Mouse (Mus musculus) kidney, embryonic 16.5 days (tissue): ENCODE data around the gene Tcp11l2. TPM values are rescaled to one million over a fixed set of nuclear protein-coding genes. Genes with fewer than 3 reads are reported as not detected.

Experiments
- ATAC-seq: fragments of 200-750 bp; cut with Nextera tagmentation; 2 replicates; pipeline ENCODE4 v1.8.0; 2017; ENCODE audit warnings: moderate TSS enrichment; ENCODE audit not compliant: low FRiP score, low TSS enrichment
- H3K27ac ChIP-seq: fragments of 300-500 bp; sonication (generic); 2 replicates; pipeline ENCODE4 v1.5.1; 2014; ENCODE audit warnings: low read length
- H3K27me3 ChIP-seq: fragments of 300-500 bp; sonication (generic); 2 replicates; pipeline ENCODE4 v1.6.1; 2014; ENCODE audit warnings: low read length, control low read depth, mixed read lengths; ENCODE audit not compliant: insufficient read depth
- H3K36me3 ChIP-seq: fragments of 300-500 bp; sonication (generic); 2 replicates; pipeline ENCODE4 v1.6.1; 2014; ENCODE audit warnings: low read length, control low read depth, mixed read lengths; ENCODE audit not compliant: insufficient read depth
- H3K4me1 ChIP-seq: fragments of 300-500 bp; sonication (generic); 2 replicates; pipeline ENCODE4 v1.6.1; 2014; ENCODE audit warnings: low read length, control low read depth, mixed read lengths; ENCODE audit not compliant: insufficient read depth
- H3K4me2 ChIP-seq: fragments of 300-500 bp; sonication (generic); replicated peaks from 2 replicates; pipeline ENCODE4 v1.6.1; 2014; ENCODE audit warnings: low read depth, low read length
- H3K4me3 ChIP-seq: fragments of 300-500 bp; sonication (generic); 2 replicates; pipeline ENCODE4 v1.5.1; 2014; ENCODE audit warnings: mild to moderate bottlenecking, low read length
- H3K9ac ChIP-seq: fragments of 300-500 bp; sonication (generic); replicated peaks from 2 replicates; pipeline ENCODE4 v1.6.1; 2014; ENCODE audit warnings: low read length
- H3K9me3 ChIP-seq: fragments of 300-500 bp; sonication (generic); 2 replicates; pipeline ENCODE4 v1.6.1; 2016; ENCODE audit warnings: low read length, control low read depth
- WGBS: fragments of 180-500 bp; shearing (Covaris S2); extraction: QIAGEN DNeasy Blood & Tissue Kit; methylation state at CpG from one replicate; pipeline ENCODE4 v1.1.7; 2014; 5-methylcytosine and 5-hydroxymethylcytosine counted together
- polyA plus RNA-seq: library from polyadenylated mRNA; unstranded; fragments of >200 nt; fragmentation: Nextera tagmentation; extraction: Ambion mirVana; gene quantifications from 2 replicates; pipeline ENCODE4 v1.2.1, GENCODE M21; 2015

Tcp11l2 gene
- polyA plus RNA-seq, 1 experiment from 2014 or later: 21.2 TPM

DNA sequence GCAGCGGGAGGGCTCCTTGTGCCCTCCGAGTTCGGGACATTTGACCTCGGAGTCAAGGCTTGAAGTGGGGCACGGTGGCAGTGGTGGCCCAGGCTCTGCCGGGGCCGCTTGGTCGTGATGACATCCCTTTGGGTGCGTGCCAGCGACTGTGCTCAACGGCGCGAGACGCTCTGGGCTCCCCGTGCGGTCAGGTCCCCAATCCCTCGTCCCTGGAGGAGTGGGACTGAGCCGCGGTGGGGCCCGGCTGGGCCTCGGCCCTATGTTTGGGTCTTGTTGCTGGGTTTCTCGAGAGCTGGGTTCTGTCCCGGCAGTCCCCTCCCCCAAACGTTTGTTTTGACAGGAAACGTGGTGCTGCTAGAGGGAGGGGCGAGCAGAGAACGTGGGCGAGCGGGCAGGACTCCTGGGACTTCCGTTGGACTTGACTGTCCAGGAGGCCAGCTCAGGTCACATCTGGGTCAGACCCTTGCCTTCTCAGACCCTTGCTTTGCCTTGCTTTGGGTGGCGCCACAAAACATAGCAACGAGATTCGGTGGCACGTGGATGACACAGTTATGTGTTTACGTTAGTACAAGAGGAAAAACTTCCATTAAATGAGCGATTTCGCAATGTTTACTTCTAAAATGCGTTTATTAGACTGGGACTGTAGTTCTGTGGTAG is 773 bp downstream of the Tcp11l2 start:
- H3K9me3 ChIP-seq: no peaks in the 10 kb centered on the region
- no peaks in the 10 kb centered on the region for H3K36me3 ChIP-seq
- H3K4me3 ChIP-seq: peak overlapping the region; percentile 80
- H3K9ac ChIP-seq: peak overlapping the region; percentile 78
- H3K27ac ChIP-seq: peak overlapping the region; percentile 73; the same call in 1 of the 2 replicates
- H3K27me3 ChIP-seq: peaks cover 2% of the 10 kb centered on the region; the same call in 1 of the 2 replicates
- H3K4me2 ChIP-seq: peak overlapping the region; percentile 92
- H3K4me1 ChIP-seq: peaks cover 7% of the 10 kb centered on the region; the same call in 1 of the 2 replicates
- ATAC-seq: peak; percentile 37
- WGBS: 2% methylated on average over 38 of the region's 38 CpGs

GRCm38 (mm10) chr10:84578738-84579137 is 2.3 kb downstream of the Tcp11l2 start:
- Histone ChIP-seq H3K27me3 (peaks cover under 1% of the 10 kb centered on the region; the same call in 1 of the 2 replicates), H3K36me3 (no peaks in the 10 kb centered on the region), H3K4me2 (no peak overlapping the region), H3K27ac (no peak overlapping the region), H3K4me3 (no peak overlapping the region), H3K9me3 (no peaks in the 10 kb centered on the region), H3K9ac (no peak overlapping the region), H3K4me1 (peaks cover 7% of the 10 kb centered on the region; the same call in 1 of the 2 replicates)
- ATAC-seq: no peak
- WGBS: 84% methylated on average over 10 of the region's 10 CpGs

GRCm38 (mm10) chr10:84579527-84579926 is 3.1 kb downstream of the Tcp11l2 start:
- WGBS: 74% methylated on average over 2 of the region's 2 CpGs

DNA sequence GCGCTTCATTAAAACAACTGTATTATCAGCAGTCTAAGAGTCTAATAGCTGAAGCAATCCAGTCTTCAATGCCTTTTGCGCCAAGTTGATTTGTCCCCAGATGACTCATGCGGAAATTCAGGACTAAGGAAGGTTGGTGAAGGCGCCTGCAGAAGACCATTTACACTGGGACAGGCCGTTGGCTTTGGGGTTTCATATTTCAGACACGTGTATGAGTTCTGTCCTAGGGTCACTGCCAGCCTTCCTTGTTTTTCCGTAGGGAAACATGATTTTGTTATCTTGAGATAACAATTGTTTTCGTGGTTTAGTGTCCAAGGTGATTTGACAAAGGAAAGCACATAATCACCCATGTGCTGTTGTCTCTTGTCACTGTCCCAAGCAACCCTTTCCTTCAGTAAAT is 4.8 kb downstream of the Tcp11l2 start:
- no peak overlapping the region for H3K4me3 ChIP-seq
- H3K9ac ChIP-seq: no peak overlapping the region
- no peak for ATAC-seq
- no peak overlapping the region for H3K27ac ChIP-seq
- peaks cover 7% of the 10 kb centered on the region; the same call in 1 of the 2 replicates for H3K4me1 ChIP-seq
- no peak overlapping the region for H3K4me2 ChIP-seq
- no peaks in the 10 kb centered on the region for H3K36me3 ChIP-seq
- no peaks in the 10 kb centered on the region for H3K9me3 ChIP-seq
- H3K27me3 ChIP-seq: no peaks in the 10 kb centered on the region
- 46% methylated on average over 8 of the region's 8 CpGs for WGBS

More at GRCm38 (mm10) chr10:84579527-84579926, 3.1 kb downstream of the Tcp11l2 start:
- Histone ChIP-seq H3K27ac (no peak overlapping the region), H3K4me3 (no peak overlapping the region), H3K27me3 (no peaks in the 10 kb centered on the region), H3K4me1 (peaks cover 7% of the 10 kb centered on the region; the same call in 1 of the 2 replicates), H3K36me3 (no peaks in the 10 kb centered on the region), H3K9me3 (no peaks in the 10 kb centered on the region), H3K9ac (no peak overlapping the region), H3K4me2 (no peak overlapping the region)
- ATAC-seq: no peak

DNA sequence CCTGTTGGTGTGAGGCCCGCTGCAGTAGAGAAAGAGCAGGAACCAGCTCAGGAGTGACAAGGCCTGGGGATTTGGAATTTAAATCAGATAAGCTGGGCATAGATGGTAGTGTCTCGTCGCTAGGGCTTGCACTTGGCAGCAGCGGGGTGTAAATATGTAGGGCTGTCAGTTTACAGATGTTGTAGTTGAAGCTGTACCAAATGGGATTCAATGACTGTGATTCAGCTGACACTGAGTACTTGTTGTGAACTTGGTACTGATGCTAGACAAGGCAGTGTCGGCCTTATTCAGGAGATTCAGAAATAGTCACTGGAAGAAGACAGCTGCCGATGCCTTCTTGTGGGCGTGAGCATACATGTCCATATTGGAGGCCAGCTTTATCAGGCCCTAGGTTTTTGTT is 5.8 kb downstream of the Tcp11l2 start:
- no peak overlapping the region for H3K4me2 ChIP-seq
- H3K9me3 ChIP-seq: no peaks in the 10 kb centered on the region
- H3K4me1 ChIP-seq: peaks cover 7% of the 10 kb centered on the region; the same call in 1 of the 2 replicates
- H3K27ac ChIP-seq: no peak overlapping the region
- no peak overlapping the region for H3K9ac ChIP-seq
- H3K4me3 ChIP-seq: no peak overlapping the region
- no peak for ATAC-seq
- no peaks in the 10 kb centered on the region for H3K36me3 ChIP-seq
- WGBS: 87% methylated on average over 7 of the region's 7 CpGs
- no peaks in the 10 kb centered on the region for H3K27me3 ChIP-seq

DNA sequence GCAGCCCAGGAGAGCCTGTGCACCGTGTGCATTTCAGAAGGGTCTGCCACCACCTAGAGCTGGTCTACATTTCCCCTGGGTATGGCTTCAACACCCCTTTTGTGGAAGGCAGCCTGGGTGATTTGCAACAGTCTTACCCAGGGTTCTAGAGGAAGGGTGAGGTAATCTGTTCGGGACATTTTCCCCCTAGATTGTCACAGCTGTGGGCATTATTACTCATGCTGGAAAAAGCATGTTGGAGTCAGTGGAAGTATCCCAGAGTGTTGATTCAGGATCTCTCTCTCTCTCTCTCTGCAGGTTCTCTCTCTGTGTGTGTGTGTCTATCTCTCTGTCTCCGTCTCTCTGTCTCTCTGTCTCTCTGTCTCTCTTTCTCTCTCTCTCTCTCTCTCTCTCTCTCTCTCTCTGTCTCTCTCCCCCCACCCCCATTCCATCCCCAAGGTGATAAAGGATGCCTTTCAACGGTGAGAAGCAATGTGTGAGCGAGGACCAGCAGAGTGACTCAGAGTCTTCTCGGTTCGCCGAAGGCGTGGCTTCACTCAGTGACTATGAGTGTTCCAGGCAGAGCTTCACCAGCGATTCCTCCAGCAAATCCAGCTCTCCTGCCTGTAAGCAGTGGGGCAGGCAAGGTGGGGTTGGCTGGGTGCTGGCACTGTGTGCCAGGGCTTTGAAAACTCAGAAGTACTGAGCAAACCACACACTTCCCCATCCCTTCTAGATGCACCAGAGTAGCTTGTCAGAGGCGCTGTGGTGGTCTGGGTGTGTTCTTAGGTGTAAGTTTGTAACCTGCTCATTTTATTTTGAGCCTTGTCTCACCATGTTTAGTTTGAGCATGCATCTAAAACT is 8.2 kb downstream of the Tcp11l2 start:
- 65% methylated on average over 11 of the region's 11 CpGs for WGBS
- ATAC-seq: no peak

GRCm38 (mm10) chr10:84585294-84585650 is 8.8 kb downstream of the Tcp11l2 start:
- Histone ChIP-seq H3K4me1 (no peaks in the 10 kb centered on the region), H3K36me3 (no peaks in the 10 kb centered on the region), H3K4me2 (no peak overlapping the region), H3K27ac (no peak overlapping the region), H3K4me3 (no peak overlapping the region), H3K27me3 (no peaks in the 10 kb centered on the region), H3K9me3 (no peaks in the 10 kb centered on the region), H3K9ac (no peak overlapping the region)
- no peak for ATAC-seq
- 75% methylated on average over 2 of the region's 2 CpGs for WGBS

More for the DNA sequence above, 8.2 kb downstream of the Tcp11l2 start:
- no peaks in the 10 kb centered on the region for H3K36me3 ChIP-seq
- H3K4me2 ChIP-seq: no peak overlapping the region
- no peaks in the 10 kb centered on the region for H3K9me3 ChIP-seq
- H3K27me3 ChIP-seq: no peaks in the 10 kb centered on the region
- no peak overlapping the region for H3K9ac ChIP-seq
- no peaks in the 10 kb centered on the region for H3K4me1 ChIP-seq
- H3K4me3 ChIP-seq: no peak overlapping the region
- H3K27ac ChIP-seq: no peak overlapping the region

- H3K4me2 ChIP-seq: no peak overlapping the region
- H3K27ac ChIP-seq: no peak overlapping the region
- H3K4me1 ChIP-seq: no peaks in the 10 kb centered on the region
- H3K4me3 ChIP-seq: no peak overlapping the region
- H3K9ac ChIP-seq: no peak overlapping the region
- no peaks in the 10 kb centered on the region for H3K9me3 ChIP-seq
- H3K36me3 ChIP-seq: no peaks in the 10 kb centered on the region
- WGBS: 80% methylated on average over 14 of the region's 14 CpGs
- no peaks in the 10 kb centered on the region for H3K27me3 ChIP-seq
- no peak for ATAC-seq
These were observed 14.5 kb downstream of the Tcp11l2 start for GRCm38 (mm10) chr10:84590956-84591355.

- Histone ChIP-seq H3K9ac (no peak overlapping the region), H3K4me2 (no peak overlapping the region), H3K27ac (no peak overlapping the region), H3K36me3 (no peaks in the 10 kb centered on the region), H3K27me3 (no peaks in the 10 kb centered on the region), H3K4me3 (no peak overlapping the region), H3K9me3 (no peaks in the 10 kb centered on the region), H3K4me1 (peaks cover 2% of the 10 kb centered on the region; the same call in 1 of the 2 replicates)
- no peak for ATAC-seq
- 93% methylated on average over 2 of the region's 2 CpGs for WGBS
These were observed 15.3 kb downstream of the Tcp11l2 start for GRCm38 (mm10) chr10:84591640-84592148.
